ENCODE assay signal across 12 mouse cellular contexts in the genomic region with DNA sequence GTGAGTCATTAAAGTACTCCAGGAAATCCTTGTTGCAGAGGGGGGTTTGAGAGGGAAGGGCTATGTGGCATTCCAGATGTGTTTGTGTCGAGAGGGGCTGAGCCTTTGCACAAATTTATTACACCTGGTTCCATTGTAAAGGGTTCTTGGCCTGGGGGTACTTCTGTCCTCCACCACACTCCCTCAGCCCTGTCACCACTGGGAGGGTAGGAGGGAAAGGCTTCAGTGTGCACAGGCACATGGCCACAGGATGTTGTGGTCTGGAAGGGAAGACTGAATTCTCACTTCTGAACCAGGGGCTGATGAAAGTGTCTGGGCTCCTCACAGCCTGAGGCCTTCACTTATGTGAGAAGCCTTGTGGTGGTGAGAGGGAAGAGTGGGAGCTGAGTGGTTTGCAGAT.
DNase-seq lines count a peak whose midpoint lies in the region; ATAC-seq lines count a peak whose summit lies in the region.
"Had no signal": no experiment of that assay in that cellular context is flagged by ENCODE, and none has a peak within 500 bp of the region (broad histone marks: within the 10 kb centered on the region; RNA-seq: fewer than 3 reads in every experiment).

No protein-coding gene starts in this region.

- H3K36me3 ChIP-seq in midbrain, embryonic 10.5 days, result no peaks in the 10 kb centered on the region
- H3K36me3 ChIP-seq in midbrain, embryonic 15.5 days (replicated peaks), result no peaks in the 10 kb centered on the region
- no peaks in the 10 kb centered on the region for H3K36me3 ChIP-seq in embryonic facial prominence, embryonic 10.5 days (replicated peaks)
- no peaks in the 10 kb centered on the region for H3K36me3 ChIP-seq in neural tube, embryonic 13.5 days
- H3K36me3 ChIP-seq: hindbrain, embryonic 12.5 days had no signal

- no peak for DNase-seq in midbrain, embryonic 10.5 days (ENCODE audit: low spot score)
- DNase-seq in embryonic facial prominence, embryonic 10.5 days (ENCODE audit: low spot score), result peak; percentile 67
- DNase-seq in hindlimb bud, embryonic 11.5 days (ENCODE audit: extremely low spot score, low read depth, low spot score), result peak; percentile 85
- no peak for DNase-seq in cerebellum, postnatal 10 days
- DNase-seq in cerebellum, adult 9-10 months, result no peak
- DNase-seq: adrenal gland, postnatal 25 days; cerebellum, adult 18-20 months; heart, adult 18-20 months; kidney, postnatal 36 days had no signal

- H3K9me3 ChIP-seq in midbrain, embryonic 10.5 days (replicated peaks), result no peaks in the 10 kb centered on the region
- no peaks in the 10 kb centered on the region for H3K9me3 ChIP-seq in midbrain, embryonic 15.5 days
- no peaks in the 10 kb centered on the region for H3K9me3 ChIP-seq in embryonic facial prominence, embryonic 10.5 days
- H3K9me3 ChIP-seq in neural tube, embryonic 13.5 days, result no peaks in the 10 kb centered on the region
- H3K9me3 ChIP-seq: hindbrain, embryonic 12.5 days had no signal

- H3K4me2 ChIP-seq in midbrain, embryonic 15.5 days, result no peak overlapping the region
- no peak overlapping the region for H3K4me2 ChIP-seq in neural tube, embryonic 13.5 days
- H3K4me2 ChIP-seq: hindbrain, embryonic 12.5 days had no signal

- H3K27me3 ChIP-seq in midbrain, embryonic 10.5 days (ENCODE audit: low read depth, poor library complexity, severe bottlenecking), result no peaks in the 10 kb centered on the region
- H3K27me3 ChIP-seq in midbrain, embryonic 15.5 days (replicated peaks), result no peaks in the 10 kb centered on the region
- H3K27me3 ChIP-seq in embryonic facial prominence, embryonic 10.5 days (replicated peaks; ENCODE audit: low read depth, poor library complexity, severe bottlenecking), result no peaks in the 10 kb centered on the region
- no peaks in the 10 kb centered on the region for H3K27me3 ChIP-seq in neural tube, embryonic 13.5 days
- H3K27me3 ChIP-seq: hindbrain, embryonic 12.5 days had no signal

- H3K4me3 ChIP-seq in midbrain, embryonic 10.5 days, result no peak overlapping the region
- no peak overlapping the region for H3K4me3 ChIP-seq in midbrain, embryonic 15.5 days
- H3K4me3 ChIP-seq in embryonic facial prominence, embryonic 10.5 days, result no peak overlapping the region
- H3K4me3 ChIP-seq in neural tube, embryonic 13.5 days, result no peak overlapping the region
- H3K4me3 ChIP-seq: hindbrain, embryonic 12.5 days had no signal

- H3K9ac ChIP-seq in midbrain, embryonic 15.5 days, result no peak overlapping the region
- no peak overlapping the region for H3K9ac ChIP-seq in neural tube, embryonic 13.5 days
- H3K9ac ChIP-seq: hindbrain, embryonic 12.5 days had no signal

- H3K4me1 ChIP-seq in midbrain, embryonic 10.5 days, result peaks cover 13% of the 10 kb centered on the region; the same call in 1 of the 2 replicates
- no peaks in the 10 kb centered on the region for H3K4me1 ChIP-seq in midbrain, embryonic 15.5 days
- peaks cover 25% of the 10 kb centered on the region for H3K4me1 ChIP-seq in embryonic facial prominence, embryonic 10.5 days
- H3K4me1 ChIP-seq in neural tube, embryonic 13.5 days (replicated peaks), result peaks cover 11% of the 10 kb centered on the region

- H3K27ac ChIP-seq in midbrain, embryonic 10.5 days (replicated peaks), result peak overlapping the region; percentile 38; the same call in 1 of the 2 replicates
- H3K27ac ChIP-seq in midbrain, embryonic 15.5 days, result no peak overlapping the region
- peak overlapping the region; percentile 84 for H3K27ac ChIP-seq in embryonic facial prominence, embryonic 10.5 days (replicated peaks)
- no peak overlapping the region for H3K27ac ChIP-seq in neural tube, embryonic 13.5 days (replicated peaks)
- H3K27ac ChIP-seq: hindbrain, embryonic 12.5 days had no signal

- no peak for ATAC-seq in midbrain, embryonic 15.5 days (replicated peaks)
- ATAC-seq in neural tube, embryonic 13.5 days (ENCODE audit: low read depth), result 0 out of 2 replicates have a peak, but pooled peaks have one; percentile 15

- 75% methylated on average over 1 of the region's 1 CpGs for WGBS in midbrain, embryonic 10.5 days
- 78% methylated on average over 1 of the region's 1 CpGs for WGBS in midbrain, embryonic 15.5 days
- WGBS in embryonic facial prominence, embryonic 10.5 days, result 27% methylated on average over 1 of the region's 1 CpGs
- 22% methylated on average over 1 of the region's 1 CpGs for WGBS in neural tube, embryonic 13.5 days

Comparison
In these comparisons a context has a peak if more than half of its experiments do, and no peak if none do; other contexts are left out.
1. H3K27ac ChIP-seq: peak in midbrain, embryonic 10.5 days (single experiment) and embryonic facial prominence, embryonic 10.5 days (single experiment); none in midbrain, embryonic 15.5 days (single experiment) and neural tube, embryonic 13.5 days (single experiment).
2. DNase-seq: peak in embryonic facial prominence, embryonic 10.5 days (single experiment) and hindlimb bud, embryonic 11.5 days (single experiment); none in midbrain, embryonic 10.5 days (single experiment), cerebellum, postnatal 10 days (0 of 2) and cerebellum, adult 9-10 months (single experiment).